Mouse (Mus musculus) intestine, embryonic 16.5 days (tissue): ENCODE results near the gene Cnih2. TPM values are rescaled to one million over a fixed set of nuclear protein-coding genes. Genes with fewer than 3 reads are reported as not detected.
A peak's percentile ranks its signal among the peaks of the same experiment; 100 is the strongest.

ENCODE experiments used
- ATAC-seq: fragments of 200-750 bp; cut with Nextera tagmentation; 2 replicates; pipeline ENCODE4 v1.8.0; 2017; ENCODE audit warnings: moderate TSS enrichment, moderate library complexity
- H3K27ac ChIP-seq: fragments of 300-500 bp; sonication (generic); 2 replicates; pipeline ENCODE4 v1.5.1; 2014; ENCODE audit warnings: mild to moderate bottlenecking, low read length
- H3K27me3 ChIP-seq: fragments of 300-500 bp; sonication (generic); replicated peaks from 2 replicates; pipeline ENCODE4 v1.6.1; 2014; ENCODE audit warnings: low read length, control low read depth, mixed read lengths; ENCODE audit not compliant: control insufficient read depth, insufficient read depth
- H3K36me3 ChIP-seq: fragments of 300-500 bp; sonication (generic); 2 replicates; pipeline ENCODE4 v1.6.1; 2014; ENCODE audit warnings: low read length, control low read depth; ENCODE audit not compliant: control insufficient read depth, insufficient read depth
- H3K4me1 ChIP-seq: fragments of 300-500 bp; sonication (generic); 2 replicates; pipeline ENCODE4 v1.6.1; 2014; ENCODE audit warnings: low read length, control low read depth, mixed read lengths; ENCODE audit not compliant: control insufficient read depth, insufficient read depth
- H3K4me2 ChIP-seq: fragments of 300-500 bp; sonication (generic); 2 replicates; pipeline ENCODE4 v1.6.1; 2014; ENCODE audit warnings: low read depth, low read length, control low read depth
- H3K4me3 ChIP-seq: fragments of 300-500 bp; sonication (generic); 2 replicates; pipeline ENCODE4 v1.5.1; 2014; ENCODE audit warnings: mild to moderate bottlenecking, low read length
- H3K9ac ChIP-seq: fragments of 300-500 bp; sonication (generic); 2 replicates; pipeline ENCODE4 v1.6.1; 2014; ENCODE audit warnings: low read depth, low read length
- H3K9me3 ChIP-seq: fragments of 300-500 bp; sonication (generic); 2 replicates; pipeline ENCODE4 v1.6.1; 2016; ENCODE audit warnings: low read length, control low read depth; ENCODE audit not compliant: control insufficient read depth
- WGBS: fragments of 180-500 bp; shearing (Covaris S2); extraction: QIAGEN DNeasy Blood & Tissue Kit; methylation state at CpG from one replicate; pipeline ENCODE4 v1.1.7; 2014; 5-methylcytosine and 5-hydroxymethylcytosine counted together
- polyA plus RNA-seq: library from polyadenylated mRNA; unstranded; fragments of >200 nt; fragmentation: Nextera tagmentation; extraction: Ambion mirVana; gene quantifications from 2 replicates; pipeline ENCODE4 v1.2.1, GENCODE M21; 2015

Gene Cnih2
- polyA plus RNA-seq, 1 experiment from 2014 or later: 8.1 TPM

GRCm38 (mm10) chr19:5062446-5062845 lies 35.9 kb downstream of the Cnih2 start:
- Histone ChIP-seq H3K9me3 (no peaks in the 10 kb centered on the region), H3K36me3 (no peaks in the 10 kb centered on the region), H3K4me3 (no peak overlapping the region), H3K27ac (no peak overlapping the region), H3K27me3 (peaks cover 10% of the 10 kb centered on the region; the same call in 1 of the 2 replicates), H3K4me2 (no peak overlapping the region), H3K4me1 (peaks cover 46% of the 10 kb centered on the region), H3K9ac (no peak overlapping the region)
- ATAC-seq: no peak
- 58% methylated on average over 6 of the region's 6 CpGs for WGBS

- no peak for ATAC-seq
- 79% methylated on average over 5 of the region's 5 CpGs for WGBS
- Histone ChIP-seq H3K4me3 (no peak overlapping the region), H3K4me2 (no peak overlapping the region), H3K9ac (no peak overlapping the region), H3K9me3 (no peaks in the 10 kb centered on the region), H3K27me3 (peaks cover 6% of the 10 kb centered on the region; the same call in 1 of the 2 replicates), H3K27ac (no peak overlapping the region), H3K36me3 (no peaks in the 10 kb centered on the region), H3K4me1 (peaks cover 42% of the 10 kb centered on the region)
Observed at GRCm38 (mm10) chr19:5062041-5062440, 36.3 kb downstream of the Cnih2 start.

- Histone ChIP-seq H3K36me3 (no peaks in the 10 kb centered on the region), H3K4me3 (no peak overlapping the region), H3K9ac (no peak overlapping the region), H3K27me3 (0 out of 2 replicates have a peak, but pooled peaks cover 3% of the 10 kb centered on the region), H3K27ac (peak overlapping the region; percentile 54), H3K4me2 (no peak overlapping the region), H3K9me3 (no peaks in the 10 kb centered on the region), H3K4me1 (peaks cover 43% of the 10 kb centered on the region)
- ATAC-seq: 0 out of 2 replicates have a peak, but pooled peaks have one; percentile 6
- 29% methylated on average over 5 of the region's 5 CpGs for WGBS
Observed at GRCm38 (mm10) chr19:5060365-5061330, 37.7 kb downstream of the Cnih2 start.

GRCm38 (mm10) chr19:5058801-5059771 lies 39.2 kb downstream of the Cnih2 start:
- H3K27ac ChIP-seq: peak overlapping the region; percentile 64
- H3K4me2 ChIP-seq: no peak overlapping the region
- H3K4me3 ChIP-seq: no peak overlapping the region
- no peaks in the 10 kb centered on the region for H3K9me3 ChIP-seq
- peak overlapping the region; percentile 48 for H3K9ac ChIP-seq
- peaks cover 34% of the 10 kb centered on the region for H3K4me1 ChIP-seq
- no peaks in the 10 kb centered on the region for H3K36me3 ChIP-seq
- 0 out of 2 replicates have a peak, but pooled peaks cover under 1% of the 10 kb centered on the region for H3K27me3 ChIP-seq
- peak; percentile 53 for ATAC-seq
- 9% methylated on average over 10 of the region's 10 CpGs for WGBS

- H3K4me3 ChIP-seq: no peak overlapping the region
- no peak; the same call in 1 of the 2 replicates for ATAC-seq
- 31% methylated on average over 16 of the region's 16 CpGs for WGBS
- H3K27me3 ChIP-seq: no peaks in the 10 kb centered on the region; the same call in 1 of the 2 replicates
- no peak overlapping the region for H3K4me2 ChIP-seq
- H3K4me1 ChIP-seq: peaks cover 34% of the 10 kb centered on the region
- H3K9me3 ChIP-seq: no peaks in the 10 kb centered on the region
- H3K36me3 ChIP-seq: no peaks in the 10 kb centered on the region
- 0 out of 2 replicates have a peak overlapping the region, but pooled peaks have one; percentile 21 for H3K9ac ChIP-seq
- H3K27ac ChIP-seq: peak overlapping the region; percentile 3; the same call in 1 of the 2 replicates
Observed at GRCm38 (mm10) chr19:5057876-5058775, 40.2 kb downstream of the Cnih2 start.

GRCm38 (mm10) chr19:5056251-5056650 lies 42.1 kb downstream of the Cnih2 start:
- Histone ChIP-seq H3K36me3 (no peaks in the 10 kb centered on the region), H3K4me3 (no peak overlapping the region), H3K9ac (no peak overlapping the region), H3K4me2 (no peak overlapping the region), H3K27me3 (peaks cover 9% of the 10 kb centered on the region; the same call in 1 of the 2 replicates), H3K27ac (no peak overlapping the region), H3K9me3 (no peaks in the 10 kb centered on the region), H3K4me1 (peaks cover 39% of the 10 kb centered on the region)
- WGBS: 11% methylated on average over 6 of the region's 6 CpGs
- ATAC-seq: peak; percentile 10; the same call in 1 of the 2 replicates

GRCm38 (mm10) chr19:5053909-5054308 lies 44.4 kb downstream of the Cnih2 start:
- Histone ChIP-seq H3K4me3 (no peak overlapping the region), H3K4me1 (peaks cover 25% of the 10 kb centered on the region), H3K9ac (no peak overlapping the region), H3K9me3 (no peaks in the 10 kb centered on the region), H3K27me3 (peaks cover 9% of the 10 kb centered on the region; the same call in 1 of the 2 replicates), H3K36me3 (no peaks in the 10 kb centered on the region; the same call in 1 of the 2 replicates), H3K4me2 (no peak overlapping the region), H3K27ac (no peak overlapping the region)
- WGBS: 18% methylated on average over 9 of the region's 9 CpGs
- no peak for ATAC-seq

GRCm38 (mm10) chr19:5052853-5053252 lies 45.5 kb downstream of the Cnih2 start:
- ATAC-seq: no peak
- no peak overlapping the region for H3K4me2 ChIP-seq
- no peak overlapping the region for H3K9ac ChIP-seq
- WGBS: 66% methylated on average over 17 of the region's 17 CpGs
- no peak overlapping the region for H3K27ac ChIP-seq
- no peaks in the 10 kb centered on the region; the same call in 1 of the 2 replicates for H3K36me3 ChIP-seq
- no peaks in the 10 kb centered on the region for H3K9me3 ChIP-seq
- H3K27me3 ChIP-seq: peaks cover 9% of the 10 kb centered on the region; the same call in 1 of the 2 replicates
- no peak overlapping the region for H3K4me3 ChIP-seq
- H3K4me1 ChIP-seq: peaks cover 20% of the 10 kb centered on the region
